Mouse (Mus musculus) myocyte (in vitro differentiated cells): ENCODE results near the gene Gnl2. TPM values are rescaled to one million over a fixed set of nuclear protein-coding genes. Genes with fewer than 3 reads are reported as not detected.

Source experiments
- H3K27me3 ChIP-seq: one replicate; pipeline ENCODE4 v1.6.1; 2011; ENCODE audit not compliant: control insufficient read depth, insufficient read depth, insufficient read length
- H3K36me3 ChIP-seq: one replicate; pipeline ENCODE4 v1.6.1; 2011; ENCODE audit not compliant: control insufficient read depth, insufficient read depth
- H3K4me2 ChIP-seq: one replicate; pipeline ENCODE4 v1.6.1; 2011; ENCODE audit warnings: low read depth, control low read depth
- H3K4me3 ChIP-seq: one replicate; pipeline ENCODE4 v1.5.1; 2011; ENCODE audit warnings: mild to moderate bottlenecking, control low read depth, moderate library complexity
- H3K79me2 ChIP-seq: one replicate; pipeline ENCODE4 v1.6.1; 2011; ENCODE audit not compliant: control insufficient read depth, insufficient read depth
- H3ac ChIP-seq: one replicate; pipeline ENCODE4 v1.6.1; 2011; ENCODE audit not compliant: control insufficient read depth, insufficient read length
- CEBPB ChIP-seq: IDR thresholded peaks from 2 replicates; pipeline ENCODE4 v1.6.1; 2011; ENCODE audit warnings: mild to moderate bottlenecking, moderate library complexity; ENCODE audit not compliant: poor library complexity, insufficient read depth, severe bottlenecking
- E2F4 ChIP-seq: IDR thresholded peaks from one replicate; pipeline ENCODE4 v1.6.1; 2011; ENCODE audit warnings: mild to moderate bottlenecking, control low read depth, moderate library complexity; ENCODE audit not compliant: insufficient read depth
- MAX ChIP-seq: IDR thresholded peaks from one replicate; pipeline ENCODE4 v1.6.1; 2011; ENCODE audit warnings: low read depth, mild to moderate bottlenecking, control low read depth
- MYOD1 ChIP-seq, 3 experiments: IDR thresholded peaks; one replicate each; pipeline ENCODE4 v1.6.1; 2011; ENCODE audit warnings: control low read depth in 2 of 3, low read depth in 2 of 3, mild to moderate bottlenecking in 2 of 3, moderate library complexity in 1 of 3; ENCODE audit not compliant: insufficient read length in 2 of 3, control insufficient read depth in 1 of 3
- MYOG ChIP-seq, 3 experiments: IDR thresholded peaks; one replicate each; pipeline ENCODE4 v1.6.1; 2011; ENCODE audit warnings: control low read depth in 2 of 3, low read depth in 2 of 3, mild to moderate bottlenecking in 2 of 3; ENCODE audit not compliant: insufficient read length in 2 of 3, control insufficient read depth in 1 of 3, insufficient read depth in 1 of 3
- POLR2A ChIP-seq: IDR thresholded peaks from one replicate; pipeline ENCODE4 v1.6.1; 2011; ENCODE audit warnings: low read depth, mild to moderate bottlenecking, control low read depth, moderate library complexity; ENCODE audit not compliant: insufficient read length
- POLR2AphosphoS2 ChIP-seq: IDR thresholded peaks from one replicate; pipeline ENCODE4 v1.6.1; 2011; ENCODE audit warnings: low read depth, control low read depth; ENCODE audit not compliant: insufficient read length
- REST ChIP-seq: IDR thresholded peaks from one replicate; pipeline ENCODE4 v1.6.1; 2011; ENCODE audit warnings: mild to moderate bottlenecking, control low read depth, moderate library complexity; ENCODE audit not compliant: insufficient read depth, insufficient read length
- SRF ChIP-seq: IDR thresholded peaks from one replicate; pipeline ENCODE4 v1.6.1; 2011; ENCODE audit warnings: low read depth; ENCODE audit not compliant: control insufficient read depth, insufficient read length
- TCF12 ChIP-seq: IDR thresholded peaks from one replicate; pipeline ENCODE4 v1.6.1; 2011; ENCODE audit warnings: mild to moderate bottlenecking, control low read depth; ENCODE audit not compliant: poor library complexity, insufficient read depth, severe bottlenecking
- TCF3 ChIP-seq: IDR thresholded peaks from one replicate; pipeline ENCODE4 v1.6.1; 2011; ENCODE audit warnings: low read depth, control low read depth; ENCODE audit not compliant: insufficient read length
- USF1 ChIP-seq: IDR thresholded peaks from one replicate; pipeline ENCODE4 v1.6.1; 2011; ENCODE audit warnings: low read depth, mild to moderate bottlenecking, control low read depth, moderate library complexity
- polyA plus RNA-seq: library from polyadenylated mRNA; unstranded; fragments of >200 nt; fragmentation: generic; extraction: Trizol; gene quantifications from one replicate; pipeline ENCODE4 v1.2.1, GENCODE M21; 2012; ENCODE audit warnings: missing spikeins

The Gnl2 gene
- 27.0 TPM for polyA plus RNA-seq

DNA sequence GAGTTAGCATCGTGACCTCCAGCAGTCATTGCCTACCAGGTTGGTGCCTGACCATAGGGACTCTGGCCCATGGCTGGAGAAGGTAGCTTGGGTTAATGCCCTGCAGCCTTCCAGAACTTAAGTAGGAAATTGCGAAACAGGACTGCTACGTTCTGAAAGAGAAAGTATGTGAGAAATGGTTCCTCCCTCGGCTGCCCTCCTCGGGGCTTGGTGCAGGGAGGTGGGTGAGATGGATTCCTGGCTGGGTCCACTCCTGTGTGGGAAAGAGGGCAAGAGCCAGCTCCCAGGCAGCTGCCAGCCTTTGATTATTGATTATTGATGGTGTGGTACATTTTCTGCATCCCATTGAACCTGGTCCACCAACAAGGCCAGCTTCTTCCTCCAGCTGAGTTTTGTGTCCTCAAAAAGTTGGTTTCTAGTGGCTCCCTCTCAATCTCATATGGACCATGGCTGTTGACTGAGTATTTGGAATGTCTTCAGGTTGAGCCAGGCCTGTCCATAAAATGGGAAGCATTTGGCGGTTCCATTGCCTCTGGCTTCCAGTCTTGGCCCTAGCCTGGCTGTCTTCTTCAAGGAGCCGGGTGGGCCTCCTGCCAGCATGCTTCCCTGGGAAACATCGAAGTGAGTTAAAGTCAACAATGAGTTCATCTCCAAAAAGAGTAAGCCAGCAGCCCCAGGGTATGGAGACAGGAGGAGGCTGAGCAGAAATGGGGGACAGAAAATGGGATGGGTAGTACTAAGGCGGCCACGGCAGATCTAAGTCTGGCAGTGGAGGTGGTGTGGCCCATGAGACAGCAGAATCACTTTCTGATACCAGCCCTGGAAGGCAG is at the start of gene Gnl2:
Gnl2 (plus strand) TSS at position 780 of the 830 bp plus-strand sequence.
- Histone ChIP-seq H3K79me2 (no peaks in the 10 kb centered on the region), H3K27me3 (peaks cover 83% of the 10 kb centered on the region)

DNA sequence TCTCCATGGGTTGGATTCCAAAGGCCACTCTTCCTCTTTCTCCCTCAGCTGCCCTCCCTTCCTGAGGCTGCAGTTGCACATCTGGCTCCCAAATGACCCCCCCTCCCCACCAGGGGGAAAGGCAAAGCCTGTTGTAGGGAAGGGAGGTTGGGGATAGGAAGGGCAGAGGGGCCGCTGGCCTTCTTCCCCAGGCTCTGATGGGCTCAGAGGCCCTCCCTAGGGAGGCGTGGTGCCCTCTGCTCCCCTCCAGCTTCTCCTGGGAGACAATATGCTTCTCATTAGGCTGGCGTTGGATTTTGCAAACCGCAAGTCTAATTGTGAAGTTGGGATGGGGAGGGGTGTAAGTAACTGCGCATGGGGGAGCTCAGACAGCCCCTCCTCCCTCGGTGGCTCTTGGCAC is 47.7 kb upstream of the Gnl2 start:
- Histone ChIP-seq H3K27me3 (peaks cover 86% of the 10 kb centered on the region), H3K4me3 (no peak overlapping the region), H3K4me2 (no peak overlapping the region), H3K79me2 (no peaks in the 10 kb centered on the region), H3ac (no peak overlapping the region), H3K36me3 (no peaks in the 10 kb centered on the region)
- no peak for TF ChIP-seq MAX
- no peak for TF ChIP-seq TCF3
- TF ChIP-seq POLR2A = no peak
- no peak for TF ChIP-seq MYOD1 (IDR thresholded peaks at IDR 0.05; ENCODE audit: control insufficient read depth in 1 of 3, insufficient read length in 2 of 3, low read depth in 2 of 3)
- no peak for TF ChIP-seq E2F4
- no peak for TF ChIP-seq SRF
- TF ChIP-seq REST = no peak
- TF ChIP-seq POLR2AphosphoS2 = no peak
- no peak for TF ChIP-seq CEBPB
- TF ChIP-seq MYOG (IDR thresholded peaks at IDR 0.05; ENCODE audit: control insufficient read depth in 1 of 3, insufficient read depth in 1 of 3, insufficient read length in 2 of 3, low read depth in 2 of 3) = no peak
- TF ChIP-seq TCF12 = no peak
- TF ChIP-seq USF1 = no peak

More for the DNA sequence above, at the start of gene Gnl2:
- Histone ChIP-seq H3K36me3 (no peaks in the 10 kb centered on the region), H3K4me2 (no peak within 1 kb of the TSS), H3K4me3 (no peak within 1 kb of the TSS), H3ac (no peak within 1 kb of the TSS)
- TF ChIP-seq TCF3 = no peak
- TF ChIP-seq POLR2A = no peak
- no peak for TF ChIP-seq MAX
- TF ChIP-seq E2F4 = no peak
- TF ChIP-seq SRF = no peak
- TF ChIP-seq REST = no peak
- TF ChIP-seq MYOD1 (IDR thresholded peaks at IDR 0.05; ENCODE audit: control insufficient read depth in 1 of 3, insufficient read length in 2 of 3, low read depth in 2 of 3) = no peak
- TF ChIP-seq USF1 = no peak
- TF ChIP-seq TCF12 = no peak
- no peak for TF ChIP-seq POLR2AphosphoS2
- TF ChIP-seq CEBPB = no peak
- no peak for TF ChIP-seq MYOG (IDR thresholded peaks at IDR 0.05; ENCODE audit: control insufficient read depth in 1 of 3, insufficient read depth in 1 of 3, insufficient read length in 2 of 3, low read depth in 2 of 3)

DNA sequence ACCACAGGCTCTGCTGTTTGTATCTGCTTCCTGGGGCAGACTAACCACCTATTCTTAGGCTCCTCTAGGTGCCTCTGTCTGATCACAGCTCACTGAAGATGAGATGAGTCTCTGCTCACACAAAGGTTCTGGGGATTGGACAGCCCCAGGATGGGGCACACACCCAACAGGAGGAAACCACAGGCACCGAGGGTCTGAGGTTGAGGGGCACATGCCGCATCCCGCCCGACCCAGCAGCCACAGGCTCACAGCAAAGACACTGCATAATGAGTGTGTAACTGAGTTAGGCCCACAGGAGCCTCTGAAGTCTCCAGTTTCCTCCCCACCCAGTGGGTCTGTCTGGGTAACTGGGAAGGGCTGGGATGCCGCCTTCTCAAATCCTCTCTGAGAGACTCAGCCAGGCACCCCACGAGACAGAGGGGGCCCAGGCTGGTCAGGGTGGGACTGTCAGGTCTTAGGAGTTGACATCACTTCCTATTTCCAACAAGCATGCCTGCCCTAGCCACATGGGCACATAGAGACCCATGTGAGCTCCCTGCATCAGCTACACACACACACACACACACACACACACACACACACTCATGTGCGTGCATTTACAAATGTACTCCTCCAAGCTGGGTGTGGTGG is 47.1 kb upstream of the Gnl2 start:
- H3K4me3 ChIP-seq = no peak overlapping the region
- H3K79me2 ChIP-seq = no peaks in the 10 kb centered on the region
- H3K36me3 ChIP-seq = no peaks in the 10 kb centered on the region
- TF ChIP-seq TCF3 = no peak
- TF ChIP-seq POLR2AphosphoS2 = no peak
- no peak for TF ChIP-seq MYOD1 (IDR thresholded peaks at IDR 0.05; ENCODE audit: control insufficient read depth in 1 of 3, insufficient read length in 2 of 3, low read depth in 2 of 3)
- no peak for TF ChIP-seq TCF12
- no peak for TF ChIP-seq REST
- TF ChIP-seq CEBPB = no peak
- TF ChIP-seq E2F4 = no peak
- no peak for TF ChIP-seq POLR2A
- no peak for TF ChIP-seq MYOG (IDR thresholded peaks at IDR 0.05; ENCODE audit: control insufficient read depth in 1 of 3, insufficient read depth in 1 of 3, insufficient read length in 2 of 3, low read depth in 2 of 3)
- no peak for TF ChIP-seq USF1
- no peak for TF ChIP-seq SRF
- TF ChIP-seq MAX = no peak
- no peak overlapping the region for H3K4me2 ChIP-seq
- H3K27me3 ChIP-seq = peaks cover 86% of the 10 kb centered on the region
- no peak overlapping the region for H3ac ChIP-seq

DNA sequence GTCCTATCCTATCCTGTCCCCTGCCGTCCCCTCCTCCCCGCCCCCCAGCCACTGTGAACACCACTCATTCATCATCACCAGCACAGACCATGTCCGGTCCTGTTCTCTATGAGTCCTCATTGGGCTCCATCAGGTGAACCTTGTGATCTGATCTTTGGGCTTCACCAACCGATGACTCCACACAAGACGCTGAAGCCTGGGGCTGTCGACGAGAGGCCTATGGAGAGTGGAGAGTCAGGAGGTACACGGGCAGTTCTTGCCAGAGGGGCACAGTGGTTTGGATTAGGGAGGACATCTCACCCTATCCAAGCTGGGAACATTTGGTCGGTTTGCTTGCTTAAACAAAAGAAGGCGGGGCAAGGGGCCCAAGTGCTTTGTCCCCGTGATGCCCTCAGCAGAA is 46.2 kb upstream of the Gnl2 start:
- TF ChIP-seq E2F4 (no peak), USF1 (no peak), POLR2A (no peak), POLR2AphosphoS2 (no peak), TCF3 (no peak), MYOD1 (IDR thresholded peaks at IDR 0.05; ENCODE audit: control insufficient read depth in 1 of 3, insufficient read length in 2 of 3, low read depth in 2 of 3) (no peak), CEBPB (no peak)
- H3K27me3 ChIP-seq = peaks cover 86% of the 10 kb centered on the region

More for the DNA sequence above, 46.2 kb upstream of the Gnl2 start:
- Histone ChIP-seq H3K79me2 (no peaks in the 10 kb centered on the region), H3K36me3 (no peaks in the 10 kb centered on the region), H3K4me2 (no peak overlapping the region), H3K4me3 (no peak overlapping the region), H3ac (no peak overlapping the region)
